Mouse (Mus musculus): ENCODE measurements around the gene Brpf3. TPM values are rescaled to one million over a fixed set of nuclear protein-coding genes. Genes with fewer than 3 reads are reported as not detected.
A peak's percentile ranks its signal among the peaks of the same experiment; 100 is the strongest.
"Not testable (repeated sequence)": the region's sequence is repeated elsewhere in the genome, so short reads cannot be mapped to it uniquely, and the experiment has no call there.

The Brpf3 gene
- polyA plus RNA-seq, 1 experiment from 2014 or later, result 8.2 TPM

- Histone ChIP-seq H3K27me3 (ENCODE audit: control insufficient read depth, insufficient read depth, low read length) (no peaks in the 10 kb centered on the region), H3K4me1 (ENCODE audit: control insufficient read depth, insufficient read depth, low read length) (no peaks in the 10 kb centered on the region), H3K36me3 (ENCODE audit: control insufficient read depth, insufficient read depth, low read length) (peaks cover 78% of the 10 kb centered on the region), H3K4me3 (replicated peaks; ENCODE audit: low read depth, low read length) (no peak overlapping the region), H3K4me2 (ENCODE audit: low read length) (no peak overlapping the region), H3K9ac (replicated peaks; ENCODE audit: low read length) (no peak overlapping the region), H3K27ac (replicated peaks; ENCODE audit: low read depth, low read length) (no peak overlapping the region), H3K9me3 (ENCODE audit: control insufficient read depth, low read length) (no peaks in the 10 kb centered on the region)
- ATAC-seq (ENCODE audit: low FRiP score, low TSS enrichment) (no peak), DNase-seq (no peak)
- WGBS, result 86% methylated on average over 8 of the region's 8 CpGs
Observed at GRCm38 (mm10) chr17:28831065-28831464, 30.2 kb downstream of the Brpf3 start.

DNA sequence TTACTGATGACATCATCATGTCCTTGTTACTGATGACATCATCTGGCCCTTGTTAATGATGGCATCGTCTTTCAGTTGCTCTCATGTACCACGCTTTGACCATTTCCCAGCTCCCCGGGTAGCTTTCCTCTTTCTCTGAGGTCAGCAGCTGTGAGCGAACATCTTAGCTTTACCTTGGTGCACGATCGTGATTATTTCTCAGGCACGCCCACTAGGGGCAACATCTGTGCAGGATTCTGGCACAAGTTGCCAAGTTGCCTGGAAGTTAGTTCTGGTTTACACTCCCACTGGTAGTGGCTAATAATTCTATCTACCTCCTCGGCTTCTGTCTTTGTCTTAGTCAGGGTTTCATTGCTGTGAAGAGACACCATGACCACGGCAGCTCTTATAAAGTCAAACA is 31.1 kb downstream of the Brpf3 start:
- no peak for ATAC-seq (ENCODE audit: low FRiP score, low TSS enrichment)
- WGBS, result 91% methylated on average over 9 of the region's 9 CpGs
- peak; percentile 28 for DNase-seq

GRCm38 (mm10) chr17:28832875-28833274 is 32.0 kb downstream of the Brpf3 start:
- Histone ChIP-seq H3K4me3 (replicated peaks; ENCODE audit: low read depth, low read length) (no peak overlapping the region), H3K27me3 (ENCODE audit: control insufficient read depth, insufficient read depth, low read length) (no peaks in the 10 kb centered on the region), H3K36me3 (ENCODE audit: control insufficient read depth, insufficient read depth, low read length) (peaks cover 83% of the 10 kb centered on the region), H3K4me2 (ENCODE audit: low read length) (no peak overlapping the region), H3K4me1 (ENCODE audit: control insufficient read depth, insufficient read depth, low read length) (no peaks in the 10 kb centered on the region), H3K9ac (replicated peaks; ENCODE audit: low read length) (no peak overlapping the region), H3K9me3 (ENCODE audit: control insufficient read depth, low read length) (no peaks in the 10 kb centered on the region), H3K27ac (replicated peaks; ENCODE audit: low read depth, low read length) (no peak overlapping the region)
- over 99% methylated on average over 3 of the region's 3 CpGs for WGBS
- DNase-seq (no peak), ATAC-seq (ENCODE audit: low FRiP score, low TSS enrichment) (no peak)

More for the DNA sequence above, 31.1 kb downstream of the Brpf3 start:
- no peak overlapping the region for H3K9ac ChIP-seq (replicated peaks; ENCODE audit: low read length)
- H3K36me3 ChIP-seq (ENCODE audit: control insufficient read depth, insufficient read depth, low read length), result peaks cover 79% of the 10 kb centered on the region
- no peaks in the 10 kb centered on the region for H3K4me1 ChIP-seq (ENCODE audit: control insufficient read depth, insufficient read depth, low read length)
- H3K4me3 ChIP-seq (replicated peaks; ENCODE audit: low read depth, low read length), result no peak overlapping the region
- H3K4me2 ChIP-seq (ENCODE audit: low read length), result no peak overlapping the region
- no peaks in the 10 kb centered on the region for H3K27me3 ChIP-seq (ENCODE audit: control insufficient read depth, insufficient read depth, low read length)
- no peaks in the 10 kb centered on the region for H3K9me3 ChIP-seq (ENCODE audit: control insufficient read depth, low read length)
- H3K27ac ChIP-seq (replicated peaks; ENCODE audit: low read depth, low read length), result no peak overlapping the region

GRCm38 (mm10) chr17:28834676-28835075 is 33.8 kb downstream of the Brpf3 start:
- ATAC-seq (ENCODE audit: low FRiP score, low TSS enrichment) (no peak), DNase-seq (no peak)
- Histone ChIP-seq H3K9me3 (ENCODE audit: control insufficient read depth, low read length) (no peaks in the 10 kb centered on the region), H3K27ac (replicated peaks; ENCODE audit: low read depth, low read length) (no peak overlapping the region), H3K27me3 (ENCODE audit: control insufficient read depth, insufficient read depth, low read length) (no peaks in the 10 kb centered on the region), H3K9ac (replicated peaks; ENCODE audit: low read length) (no peak overlapping the region), H3K36me3 (ENCODE audit: control insufficient read depth, insufficient read depth, low read length) (peaks cover 80% of the 10 kb centered on the region), H3K4me1 (ENCODE audit: control insufficient read depth, insufficient read depth, low read length) (no peaks in the 10 kb centered on the region), H3K4me2 (ENCODE audit: low read length) (no peak overlapping the region), H3K4me3 (replicated peaks; ENCODE audit: low read depth, low read length) (no peak overlapping the region)
- WGBS, result 91% methylated on average over 10 of the region's 10 CpGs

GRCm38 (mm10) chr17:28837840-28838239 is 37.0 kb downstream of the Brpf3 start:
- no peak overlapping the region for H3K4me2 ChIP-seq (ENCODE audit: low read length)
- H3K27ac ChIP-seq (replicated peaks; ENCODE audit: low read depth, low read length), result no peak overlapping the region
- no peak for ATAC-seq (ENCODE audit: low FRiP score, low TSS enrichment)
- H3K9me3 ChIP-seq (ENCODE audit: control insufficient read depth, low read length), result no peaks in the 10 kb centered on the region; the same call in 1 of the 2 replicates
- no peaks in the 10 kb centered on the region for H3K4me1 ChIP-seq (ENCODE audit: control insufficient read depth, insufficient read depth, low read length)
- H3K9ac ChIP-seq (replicated peaks; ENCODE audit: low read length), result no peak overlapping the region
- no peaks in the 10 kb centered on the region for H3K27me3 ChIP-seq (ENCODE audit: control insufficient read depth, insufficient read depth, low read length)
- no peak for DNase-seq
- H3K36me3 ChIP-seq (ENCODE audit: control insufficient read depth, insufficient read depth, low read length), result peaks cover 53% of the 10 kb centered on the region
- WGBS, result 96% methylated on average over 7 of the region's 7 CpGs
- H3K4me3 ChIP-seq (replicated peaks; ENCODE audit: low read depth, low read length), result no peak overlapping the region

GRCm38 (mm10) chr17:28841947-28842346 is 41.1 kb downstream of the Brpf3 start:
- not testable (repeated sequence) for H3K9ac ChIP-seq (replicated peaks; ENCODE audit: low read length); H3K4me3 ChIP-seq (replicated peaks; ENCODE audit: low read depth, low read length); H3K27me3 ChIP-seq (ENCODE audit: control insufficient read depth, insufficient read depth, low read length); H3K4me2 ChIP-seq (ENCODE audit: low read length); H3K4me1 ChIP-seq (ENCODE audit: control insufficient read depth, insufficient read depth, low read length); DNase-seq; H3K9me3 ChIP-seq (ENCODE audit: control insufficient read depth, low read length); H3K27ac ChIP-seq (replicated peaks; ENCODE audit: low read depth, low read length); ATAC-seq (ENCODE audit: low FRiP score, low TSS enrichment)
- 98% methylated on average over 4 of the region's 4 CpGs for WGBS
- H3K36me3 ChIP-seq (ENCODE audit: control insufficient read depth, insufficient read depth, low read length), result peaks cover 26% of the 10 kb centered on the region

DNA sequence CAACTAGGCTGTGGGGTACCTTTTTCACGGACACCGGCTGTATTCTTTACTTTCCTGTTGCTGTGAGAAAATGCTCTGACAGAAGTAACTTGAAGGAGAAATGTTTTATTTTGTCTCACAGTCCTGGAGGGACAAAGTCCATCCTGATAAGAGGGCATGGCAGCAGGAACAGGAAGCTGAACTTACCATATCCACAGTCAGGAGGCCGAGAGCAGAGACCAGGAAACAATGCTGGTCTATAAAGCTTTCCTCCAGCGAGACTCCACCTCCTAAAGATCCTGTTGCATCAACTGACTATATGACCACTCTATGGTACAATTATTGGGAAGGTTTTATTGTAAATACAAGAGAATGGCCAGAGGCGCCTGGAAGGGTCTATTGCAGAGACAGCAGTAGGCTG is 42.8 kb downstream of the Brpf3 start:
- ATAC-seq (ENCODE audit: low FRiP score, low TSS enrichment) (no peak), DNase-seq (no peak)
- no peaks in the 10 kb centered on the region; the same call in 1 of the 2 replicates for H3K9me3 ChIP-seq (ENCODE audit: control insufficient read depth, low read length)
- H3K4me2 ChIP-seq (ENCODE audit: low read length), result no peak overlapping the region
- H3K36me3 ChIP-seq (ENCODE audit: control insufficient read depth, insufficient read depth, low read length), result peaks cover 10% of the 10 kb centered on the region
- H3K9ac ChIP-seq (replicated peaks; ENCODE audit: low read length), result no peak overlapping the region
- no peaks in the 10 kb centered on the region for H3K27me3 ChIP-seq (ENCODE audit: control insufficient read depth, insufficient read depth, low read length)
- no peak overlapping the region for H3K27ac ChIP-seq (replicated peaks; ENCODE audit: low read depth, low read length)
- 86% methylated on average over 5 of the region's 5 CpGs for WGBS
- no peaks in the 10 kb centered on the region for H3K4me1 ChIP-seq (ENCODE audit: control insufficient read depth, insufficient read depth, low read length)
- no peak overlapping the region for H3K4me3 ChIP-seq (replicated peaks; ENCODE audit: low read depth, low read length)

- H3K4me3 ChIP-seq (replicated peaks; ENCODE audit: low read depth, low read length), result no peak overlapping the region
- H3K27me3 ChIP-seq (ENCODE audit: control insufficient read depth, insufficient read depth, low read length), result no peaks in the 10 kb centered on the region
- ATAC-seq (ENCODE audit: low FRiP score, low TSS enrichment) (no peak), DNase-seq (no peak)
- H3K4me1 ChIP-seq (ENCODE audit: control insufficient read depth, insufficient read depth, low read length), result no peaks in the 10 kb centered on the region
- H3K9me3 ChIP-seq (ENCODE audit: control insufficient read depth, low read length), result no peaks in the 10 kb centered on the region
- H3K9ac ChIP-seq (replicated peaks; ENCODE audit: low read length), result no peak overlapping the region
- H3K27ac ChIP-seq (replicated peaks; ENCODE audit: low read depth, low read length), result no peak overlapping the region
- H3K4me2 ChIP-seq (ENCODE audit: low read length), result no peak overlapping the region
- H3K36me3 ChIP-seq (ENCODE audit: control insufficient read depth, insufficient read depth, low read length), result no peaks in the 10 kb centered on the region
- 69% methylated on average over 11 of the region's 11 CpGs for WGBS
Observed at GRCm38 (mm10) chr17:28846974-28847617, 46.2 kb downstream of the Brpf3 start.

DNA sequence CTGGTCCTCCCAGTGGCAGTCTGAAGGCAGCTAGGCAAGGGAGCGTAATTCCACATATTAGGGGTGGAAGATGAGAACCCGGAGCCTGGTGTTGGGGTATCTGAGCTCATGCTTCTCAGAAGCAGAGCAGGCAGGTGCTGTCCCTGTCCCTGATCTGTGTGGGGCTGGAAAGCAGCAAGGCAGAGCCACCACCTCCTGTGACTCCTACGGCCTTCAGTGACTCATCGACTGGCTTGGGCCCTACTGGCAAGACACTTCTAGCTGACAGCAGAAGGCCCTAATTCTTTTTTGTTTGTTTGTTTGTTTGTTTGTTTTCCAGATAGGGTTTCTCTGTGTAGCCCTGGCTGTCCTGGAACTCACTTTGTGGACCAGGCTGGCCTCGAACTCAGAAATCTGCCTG is 49.6 kb downstream of the Brpf3 start:
- ATAC-seq (ENCODE audit: low FRiP score, low TSS enrichment), result no peak
- Histone ChIP-seq H3K9me3 (ENCODE audit: control insufficient read depth, low read length) (no peaks in the 10 kb centered on the region), H3K36me3 (ENCODE audit: control insufficient read depth, insufficient read depth, low read length) (no peaks in the 10 kb centered on the region), H3K4me3 (replicated peaks; ENCODE audit: low read depth, low read length) (no peak overlapping the region), H3K27me3 (ENCODE audit: control insufficient read depth, insufficient read depth, low read length) (no peaks in the 10 kb centered on the region), H3K27ac (replicated peaks; ENCODE audit: low read depth, low read length) (no peak overlapping the region), H3K4me2 (ENCODE audit: low read length) (no peak overlapping the region), H3K4me1 (ENCODE audit: control insufficient read depth, insufficient read depth, low read length) (no peaks in the 10 kb centered on the region), H3K9ac (replicated peaks; ENCODE audit: low read length) (no peak overlapping the region)
- DNase-seq, result no peak
- 94% methylated on average over 5 of the region's 5 CpGs for WGBS

All from midbrain, embryonic 14.5 days (tissue).